Mouse (Mus musculus) CD4-positive, CD25-positive, alpha-beta regulatory T cell, adult 2 months (primary cell): ENCODE data around the gene St6gal1.

Source experiments
- DNase-seq: peaks from one replicate; pipeline ENCODE4 v3.0.0-alpha.2; 2012; ENCODE audit warnings: low read depth, low spot score

St6gal1 gene

GRCm38 (mm10) chr16:23224671-23225068 lies at the start of gene St6gal1:
TSS of gene St6gal1 (plus strand) at chr16:23224740.
- DNase-seq: peak; percentile 94

GRCm38 (mm10) chr16:23174855-23175254 lies 49.7 kb upstream of the St6gal1 start:
- peak; percentile 86 for DNase-seq

- DNase-seq: no peak
Observed at GRCm38 (mm10) chr16:23175956-23176355, 48.6 kb upstream of the St6gal1 start.

- peak; percentile 52 for DNase-seq
Observed at GRCm38 (mm10) chr16:23177856-23178255, 46.7 kb upstream of the St6gal1 start.

- DNase-seq: peak; percentile 59
Observed at GRCm38 (mm10) chr16:23178796-23179195, 45.7 kb upstream of the St6gal1 start.

GRCm38 (mm10) chr16:23179436-23179835 lies 45.1 kb upstream of the St6gal1 start:
- peak; percentile 54 for DNase-seq

- peak; percentile 60 for DNase-seq
Observed at GRCm38 (mm10) chr16:23181054-23181453, 43.5 kb upstream of the St6gal1 start.

GRCm38 (mm10) chr16:23181487-23181886 lies 43.1 kb upstream of the St6gal1 start:
- DNase-seq: peak; percentile 86

- peak; percentile 45 for DNase-seq
Observed at GRCm38 (mm10) chr16:23181942-23182597, 42.5 kb upstream of the St6gal1 start.

GRCm38 (mm10) chr16:23185824-23186223 lies 38.7 kb upstream of the St6gal1 start:
- peak; percentile 35 for DNase-seq

- no peak for DNase-seq
Observed at GRCm38 (mm10) chr16:23186418-23186817, 38.1 kb upstream of the St6gal1 start.

- no peak for DNase-seq
Observed at GRCm38 (mm10) chr16:23187983-23188382, 36.6 kb upstream of the St6gal1 start.

- DNase-seq: no peak
Observed at GRCm38 (mm10) chr16:23189612-23190011, 34.9 kb upstream of the St6gal1 start.

GRCm38 (mm10) chr16:23191560-23192242 lies 32.8 kb upstream of the St6gal1 start:
- DNase-seq: no peak

GRCm38 (mm10) chr16:23195618-23196017 lies 28.9 kb upstream of the St6gal1 start:
- DNase-seq: peak; percentile 42

- DNase-seq: no peak
Observed at GRCm38 (mm10) chr16:23196296-23196695, 28.2 kb upstream of the St6gal1 start.

GRCm38 (mm10) chr16:23196791-23197190 lies 27.7 kb upstream of the St6gal1 start:
- peak; percentile 51 for DNase-seq

GRCm38 (mm10) chr16:23201498-23201897 lies 23.0 kb upstream of the St6gal1 start:
- DNase-seq: no peak

- DNase-seq: no peak
Observed at GRCm38 (mm10) chr16:23214314-23214713, 10.2 kb upstream of the St6gal1 start.

- DNase-seq: no peak
Observed at GRCm38 (mm10) chr16:23215241-23215900, 9.2 kb upstream of the St6gal1 start.

- no peak for DNase-seq
Observed at GRCm38 (mm10) chr16:23216366-23216765, 8.2 kb upstream of the St6gal1 start.

- no peak for DNase-seq
Observed at GRCm38 (mm10) chr16:23218313-23218712, 6.2 kb upstream of the St6gal1 start.
